Mouse (Mus musculus) liver, embryonic 16.5 days (tissue): Measurements from ENCODE around the gene Zfyve16. TPM values are rescaled to one million over a fixed set of nuclear protein-coding genes. Genes with fewer than 3 reads are reported as not detected.
A peak's percentile ranks its signal among the peaks of the same experiment; 100 is the strongest.

ENCODE experiments used
- ATAC-seq: fragments of 200-750 bp; cut with Nextera tagmentation; 2 replicates; pipeline ENCODE4 v1.8.0; 2017; ENCODE audit warnings: low read depth, mild to moderate bottlenecking, moderate number of reproducible peaks, moderate library complexity
- H3K27ac ChIP-seq: fragments of 300-500 bp; sonication (generic); 2 replicates; pipeline ENCODE4 v1.5.1; 2014; ENCODE audit warnings: mild to moderate bottlenecking, low read length
- H3K27me3 ChIP-seq: fragments of 300-500 bp; sonication (generic); 2 replicates; pipeline ENCODE4 v1.6.1; 2014; ENCODE audit warnings: low read depth, low read length, mixed read lengths; ENCODE audit not compliant: control insufficient read depth, insufficient read depth
- H3K36me3 ChIP-seq: fragments of 300-500 bp; sonication (generic); 2 replicates; pipeline ENCODE4 v1.6.1; 2014; ENCODE audit warnings: mild to moderate bottlenecking; ENCODE audit not compliant: control insufficient read depth, insufficient read depth
- H3K4me1 ChIP-seq: fragments of 300-500 bp; sonication (generic); 2 replicates; pipeline ENCODE4 v1.6.1; 2014; ENCODE audit warnings: low read depth, low read length, mixed read lengths; ENCODE audit not compliant: control insufficient read depth
- H3K4me2 ChIP-seq: fragments of 300-500 bp; sonication (generic); 2 replicates; pipeline ENCODE4 v1.6.1; 2014; ENCODE audit warnings: low read depth, low read length, mixed read lengths
- H3K4me3 ChIP-seq: fragments of 300-500 bp; sonication (generic); 2 replicates; pipeline ENCODE4 v1.5.1; 2014; ENCODE audit warnings: low read depth, mild to moderate bottlenecking, low read length
- H3K9ac ChIP-seq: fragments of 300-500 bp; sonication (generic); 2 replicates; pipeline ENCODE4 v1.6.1; 2014; ENCODE audit warnings: low read depth, low read length
- H3K9me3 ChIP-seq: fragments of 300-500 bp; sonication (generic); replicated peaks from 2 replicates; pipeline ENCODE4 v1.6.1; 2016; ENCODE audit warnings: low read length; ENCODE audit not compliant: control insufficient read depth
- WGBS: fragments of 180-500 bp; shearing (Covaris S2); extraction: QIAGEN DNeasy Blood & Tissue Kit; methylation state at CpG from one replicate; pipeline ENCODE4 v1.1.7; 2014; ENCODE audit not compliant: insufficient replicate concordance; 5-methylcytosine and 5-hydroxymethylcytosine counted together
- polyA plus RNA-seq: library from polyadenylated mRNA; unstranded; fragments of >200 nt; fragmentation: Nextera tagmentation; extraction: Ambion mirVana; gene quantifications from 2 replicates; pipeline ENCODE4 v1.2.1, GENCODE M21; 2015

The Zfyve16 gene
- 1.6 and 1.7 TPM in 2 replicates for polyA plus RNA-seq

GRCm38 (mm10) chr13:92530721-92531211, at the start of gene Zfyve16:
Gene Zfyve16 (minus strand): TSS chr13:92530868.
- H3K4me2 ChIP-seq: peak within 1 kb of the TSS; percentile 97
- WGBS: under 1% methylated on average over 46 of the region's 46 CpGs
- peak; percentile 93 for ATAC-seq

GRCm38 (mm10) chr13:92578210-92578609, 47.5 kb upstream of the Zfyve16 start:
- Histone ChIP-seq H3K27ac (no peak overlapping the region), H3K4me1 (peaks cover 7% of the 10 kb centered on the region), H3K36me3 (no peaks in the 10 kb centered on the region), H3K27me3 (no peaks in the 10 kb centered on the region), H3K9ac (no peak overlapping the region), H3K9me3 (no peaks in the 10 kb centered on the region), H3K4me2 (no peak overlapping the region), H3K4me3 (no peak overlapping the region)
- ATAC-seq: no peak
- WGBS: 52% methylated on average over 4 of the region's 4 CpGs

More at GRCm38 (mm10) chr13:92530721-92531211, at the start of gene Zfyve16:
- Histone ChIP-seq H3K27ac (peak within 1 kb of the TSS; percentile 95), H3K9me3 (no peaks in the 10 kb centered on the region), H3K27me3 (no peaks in the 10 kb centered on the region), H3K9ac (peak within 1 kb of the TSS; percentile 73), H3K4me3 (peak within 1 kb of the TSS; percentile 83), H3K36me3 (no peaks in the 10 kb centered on the region), H3K4me1 (no peaks in the 10 kb centered on the region; the same call in none of the 2 replicates)

- WGBS: 38% methylated on average over 6 of the region's 6 CpGs
- no peaks in the 10 kb centered on the region for H3K9me3 ChIP-seq
- H3K27me3 ChIP-seq: no peaks in the 10 kb centered on the region
- H3K9ac ChIP-seq: no peak overlapping the region
- no peak overlapping the region for H3K4me2 ChIP-seq
- no peak for ATAC-seq
- no peak overlapping the region for H3K4me3 ChIP-seq
- H3K27ac ChIP-seq: no peak overlapping the region
- no peaks in the 10 kb centered on the region for H3K36me3 ChIP-seq
- peaks cover 7% of the 10 kb centered on the region for H3K4me1 ChIP-seq
Observed at GRCm38 (mm10) chr13:92576688-92577087, 46.0 kb upstream of the Zfyve16 start.

- H3K36me3 ChIP-seq: no peaks in the 10 kb centered on the region
- no peaks in the 10 kb centered on the region for H3K27me3 ChIP-seq
- H3K4me2 ChIP-seq: no peak within 1 kb of the TSS
- H3K4me3 ChIP-seq: no peak within 1 kb of the TSS
- H3K4me1 ChIP-seq: peaks cover 7% of the 10 kb centered on the region
- no peak within 1 kb of the TSS for H3K27ac ChIP-seq
- H3K9me3 ChIP-seq: no peaks in the 10 kb centered on the region
- ATAC-seq: no peak
- no peak within 1 kb of the TSS for H3K9ac ChIP-seq
Observed at GRCm38 (mm10) chr13:92576072-92576471, 45.4 kb upstream of the Zfyve16 start, which contains the start of gene Spz1. Gene Spz1 (minus strand): TSS chr13:92576172.

- no peaks in the 10 kb centered on the region for H3K9me3 ChIP-seq
- no peaks in the 10 kb centered on the region for H3K27me3 ChIP-seq
- ATAC-seq: no peak
- H3K4me3 ChIP-seq: no peak overlapping the region
- no peak overlapping the region for H3K27ac ChIP-seq
- no peak overlapping the region for H3K4me2 ChIP-seq
- no peaks in the 10 kb centered on the region for H3K36me3 ChIP-seq
- no peak overlapping the region for H3K9ac ChIP-seq
- WGBS: 55% methylated on average over 5 of the region's 5 CpGs
- H3K4me1 ChIP-seq: no peaks in the 10 kb centered on the region
Observed at GRCm38 (mm10) chr13:92559429-92559828, 28.8 kb upstream of the Zfyve16 start.

GRCm38 (mm10) chr13:92557229-92557628, 26.6 kb upstream of the Zfyve16 start:
- Histone ChIP-seq H3K4me2 (no peak overlapping the region), H3K36me3 (no peaks in the 10 kb centered on the region), H3K27me3 (no peaks in the 10 kb centered on the region), H3K27ac (no peak overlapping the region), H3K4me1 (no peaks in the 10 kb centered on the region), H3K9me3 (no peaks in the 10 kb centered on the region; the same call in 1 of the 2 replicates), H3K9ac (no peak overlapping the region), H3K4me3 (no peak overlapping the region)
- ATAC-seq: no peak
- WGBS: 49% methylated on average over 2 of the region's 2 CpGs

GRCm38 (mm10) chr13:92556458-92557126, 25.9 kb upstream of the Zfyve16 start:
- Histone ChIP-seq H3K9ac (no peak overlapping the region), H3K27ac (no peak overlapping the region), H3K4me1 (no peaks in the 10 kb centered on the region), H3K4me3 (no peak overlapping the region), H3K36me3 (no peaks in the 10 kb centered on the region), H3K9me3 (no peaks in the 10 kb centered on the region; the same call in 1 of the 2 replicates), H3K4me2 (no peak overlapping the region), H3K27me3 (no peaks in the 10 kb centered on the region)
- WGBS: 47% methylated on average over 8 of the region's 8 CpGs
- ATAC-seq: no peak

- no peaks in the 10 kb centered on the region for H3K36me3 ChIP-seq
- H3K9ac ChIP-seq: no peak overlapping the region
- 57% methylated on average over 4 of the region's 4 CpGs for WGBS
Observed at GRCm38 (mm10) chr13:92547093-92547492, 16.4 kb upstream of the Zfyve16 start.

GRCm38 (mm10) chr13:92540997-92541396, 10.3 kb upstream of the Zfyve16 start:
- no peak overlapping the region for H3K9ac ChIP-seq
- no peak for ATAC-seq
- H3K4me2 ChIP-seq: no peak overlapping the region
- WGBS: 44% methylated on average over 6 of the region's 6 CpGs
- H3K27ac ChIP-seq: no peak overlapping the region
- no peaks in the 10 kb centered on the region for H3K36me3 ChIP-seq
- H3K27me3 ChIP-seq: no peaks in the 10 kb centered on the region
- no peaks in the 10 kb centered on the region for H3K4me1 ChIP-seq
- no peak overlapping the region for H3K4me3 ChIP-seq
- H3K9me3 ChIP-seq: no peaks in the 10 kb centered on the region

More at GRCm38 (mm10) chr13:92547093-92547492, 16.4 kb upstream of the Zfyve16 start:
- Histone ChIP-seq H3K27ac (no peak overlapping the region), H3K4me2 (no peak overlapping the region), H3K4me1 (no peaks in the 10 kb centered on the region), H3K27me3 (no peaks in the 10 kb centered on the region), H3K9me3 (peaks cover 4% of the 10 kb centered on the region; the same call in 1 of the 2 replicates), H3K4me3 (no peak overlapping the region)
- no peak for ATAC-seq
